Mouse (Mus musculus) cerebellum, adult 2 months (tissue): ENCODE data around the gene Xpo1.

Source experiments
- CTCF ChIP-seq: fragments of 200-500 bp; IDR thresholded peaks from 2 replicates; pipeline ENCODE4 v1.5.1; 2011; ENCODE audit warnings: low read depth, mild to moderate bottlenecking, control low read depth, low read length, moderate library complexity, borderline replicate concordance; ENCODE audit not compliant: insufficient read depth
- POLR2A ChIP-seq: fragments of 200-500 bp; IDR thresholded peaks from 2 replicates; pipeline ENCODE4 v1.6.1; 2011; ENCODE audit warnings: low read length, control low read depth, borderline replicate concordance; ENCODE audit not compliant: insufficient read depth

- TF ChIP-seq CTCF (no peak), POLR2A (no peak)
Measured at GRCm38 (mm10) chr11:23335160-23335559, 79.3 kb downstream of the Xpo1 start.
